Mouse (Mus musculus): Measurements from ENCODE around the gene Topbp1.

The Topbp1 gene

GRCm38 (mm10) chr9:103387011-103387653 lies 82.1 kb downstream of the Topbp1 start:
- DNase-seq: no peak

- no peak for DNase-seq
Measured at GRCm38 (mm10) chr9:103389261-103389660, 84.2 kb downstream of the Topbp1 start.

- no peak for DNase-seq
Measured at GRCm38 (mm10) chr9:103391796-103392372, 86.9 kb downstream of the Topbp1 start.

GRCm38 (mm10) chr9:103393256-103393655 lies 88.2 kb downstream of the Topbp1 start:
- no peak for DNase-seq

- no peak for DNase-seq
Measured at GRCm38 (mm10) chr9:103398509-103399157, 93.6 kb downstream of the Topbp1 start.
